Mouse (Mus musculus) heart, postnatal 25 days (tissue): ENCODE measurements at regions not wholly inside any gene's neighbourhood (a gene's known extent, or its start where the extent isn't known, plus 50 kb on each side); places are given as distances from the start of the nearest gene placed in this dataset.
"Not testable (repeated sequence)": the region's sequence is repeated elsewhere in the genome, so short reads cannot be mapped to it uniquely, and the experiment has no call there.

Source experiments
- DNase-seq: peaks from one replicate; pipeline ENCODE4 v3.0.0; 2022; ENCODE audit warnings: low spot score
- intact Hi-C: fragments of 180-260 bp; cut with DNase I; formaldehyde crosslinking; loops from one replicate; pipeline ENCODE4 v1.15.1; 2025

DNA sequence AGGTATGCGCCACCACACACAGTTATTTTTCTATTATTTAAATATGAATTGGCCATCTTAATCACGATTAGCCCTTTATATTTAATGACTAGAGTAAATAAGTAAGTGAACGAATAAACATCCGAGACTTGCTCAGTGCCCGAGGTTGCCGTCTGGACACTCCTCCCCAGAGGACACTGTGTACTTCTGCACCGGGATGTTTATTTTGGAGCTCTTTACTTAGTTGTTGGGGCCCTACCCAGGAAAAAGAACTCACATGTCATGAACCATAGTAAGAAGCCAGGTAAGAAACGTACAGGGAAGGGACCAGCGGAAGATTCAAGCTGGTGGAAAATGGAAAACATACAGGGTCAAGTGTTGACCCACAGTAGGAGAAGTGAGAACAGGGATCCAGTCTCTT lies 89.0 kb downstream of the Akr1d1 start:
- intact Hi-C loops = no loop called here
- DNase-seq = no peak

- intact Hi-C loops = no loop called here
- no peak for DNase-seq
These were observed 91.5 kb downstream of the Akr1d1 start for GRCm38 (mm10) chr6:37621364-37622029.

GRCm38 (mm10) chr6:37622273-37622672 lies 92.3 kb downstream of the Akr1d1 start:
- intact Hi-C loops = no loop called here
- DNase-seq = no peak

- DNase-seq = peak; percentile 8
- intact Hi-C loops = no loop called here
These were observed 97.2 kb downstream of the Akr1d1 start for GRCm38 (mm10) chr6:37627206-37627605.

- intact Hi-C loops = no loop called here
- no peak for DNase-seq
These were observed 104.0 kb downstream of the Akr1d1 start for GRCm38 (mm10) chr6:37633948-37634347.

DNA sequence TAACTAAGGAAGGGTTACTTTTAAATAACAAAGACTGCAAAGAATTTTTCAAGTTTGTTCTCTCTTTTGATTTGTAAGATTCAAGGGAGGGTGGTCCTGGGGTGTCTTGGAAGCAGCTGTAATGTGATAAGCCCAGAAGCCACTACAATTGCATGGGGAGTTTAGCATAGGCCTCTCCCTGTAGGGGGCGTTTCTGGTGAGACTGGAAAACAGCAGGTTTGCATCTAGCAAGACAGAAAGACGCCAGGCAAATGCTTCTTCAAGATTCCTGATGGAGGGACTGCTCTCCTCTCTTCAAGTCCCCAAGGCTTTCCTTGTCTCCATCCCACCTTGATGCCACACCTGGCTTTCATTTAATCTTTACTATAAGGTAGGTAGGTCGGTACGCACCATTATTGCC lies 112.1 kb downstream of the Akr1d1 start:
- intact Hi-C loops = no loop called here
- DNase-seq = no peak

GRCm38 (mm10) chr6:37642701-37643121 lies 112.7 kb downstream of the Akr1d1 start:
- intact Hi-C loops = no loop called here
- no peak for DNase-seq

DNA sequence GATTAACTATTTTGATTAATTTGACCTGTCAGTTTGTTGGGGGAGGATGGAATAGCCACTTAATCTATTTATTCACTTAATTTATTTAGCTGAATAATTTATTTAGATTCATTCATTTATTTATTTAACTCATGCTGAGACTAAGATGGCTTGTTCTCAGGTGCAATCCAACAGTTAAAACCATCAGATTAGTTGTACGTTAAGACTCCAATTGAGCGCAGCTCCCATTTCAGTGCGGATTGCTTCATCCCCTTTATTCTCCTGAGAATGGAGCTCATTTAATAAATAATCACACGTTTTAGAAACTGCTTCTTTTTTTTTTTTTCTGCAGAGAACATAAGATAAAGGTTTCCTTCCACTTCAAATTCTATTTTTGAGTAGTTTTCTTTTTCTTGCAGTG lies 113.2 kb downstream of the Akr1d1 start:
- no peak for DNase-seq
- intact Hi-C loops = no loop called here

DNA sequence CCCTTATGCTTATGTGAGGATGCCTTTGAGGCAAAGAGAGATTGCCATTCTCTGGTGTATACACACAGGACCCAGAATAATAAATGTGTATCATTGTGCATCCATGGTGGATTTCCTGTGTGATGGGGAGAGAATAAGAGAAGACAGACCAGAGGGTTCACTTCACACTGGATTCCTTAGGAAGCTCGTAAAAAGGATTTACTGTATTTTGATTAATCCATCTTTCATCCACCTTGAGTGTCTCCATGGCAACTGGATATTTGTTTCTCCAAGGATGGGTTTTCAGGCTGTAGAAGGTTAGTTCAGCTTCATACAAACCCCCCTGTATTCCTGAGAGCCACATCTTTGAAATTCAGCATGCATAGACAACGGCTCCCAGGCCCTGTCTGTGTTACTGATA lies 113.7 kb downstream of the Akr1d1 start:
- no peak for DNase-seq
- intact Hi-C loops = no loop called here

DNA sequence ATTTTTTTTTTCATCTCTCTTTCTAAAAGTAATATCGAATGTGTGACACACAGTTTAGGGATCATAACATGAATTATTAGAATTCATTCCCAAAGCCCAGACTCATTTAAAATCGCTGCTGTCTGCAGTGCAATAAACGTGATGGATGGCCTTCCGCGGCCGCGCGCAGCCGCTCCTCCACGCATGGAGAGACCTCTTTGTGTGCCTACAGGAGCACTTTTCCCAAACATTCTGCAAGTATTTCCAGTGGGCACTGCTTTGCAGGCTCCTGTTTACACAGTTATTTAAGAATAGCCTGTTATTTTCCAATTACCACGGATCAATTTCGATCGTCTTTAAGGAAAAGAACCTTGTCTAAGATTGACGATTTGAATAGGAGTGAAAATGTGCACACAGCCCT lies 115.6 kb downstream of the Akr1d1 start:
- intact Hi-C loops = no loop called here
- no peak for DNase-seq

GRCm38 (mm10) chr6:37657300-37657699 lies 127.3 kb downstream of the Akr1d1 start:
- intact Hi-C loops = loop anchor here (5.0 kb wide), 1 partner anchor 65 kb away; no protein-coding TSS in a partner anchor
- DNase-seq = not testable (repeated sequence)

- DNase-seq = no peak
- intact Hi-C loops = loop anchor here (5.0 kb wide), 1 partner anchor 66 kb away; no protein-coding TSS in a partner anchor
These were observed 128.2 kb downstream of the Akr1d1 start for GRCm38 (mm10) chr6:37658021-37658650.

GRCm38 (mm10) chr6:37662747-37663146 lies 132.8 kb downstream of the Akr1d1 start:
- DNase-seq = no peak
- intact Hi-C loops = no loop called here

GRCm38 (mm10) chr6:37665576-37665975 lies 135.6 kb downstream of the Akr1d1 start:
- DNase-seq = no peak
- intact Hi-C loops = no loop called here

DNA sequence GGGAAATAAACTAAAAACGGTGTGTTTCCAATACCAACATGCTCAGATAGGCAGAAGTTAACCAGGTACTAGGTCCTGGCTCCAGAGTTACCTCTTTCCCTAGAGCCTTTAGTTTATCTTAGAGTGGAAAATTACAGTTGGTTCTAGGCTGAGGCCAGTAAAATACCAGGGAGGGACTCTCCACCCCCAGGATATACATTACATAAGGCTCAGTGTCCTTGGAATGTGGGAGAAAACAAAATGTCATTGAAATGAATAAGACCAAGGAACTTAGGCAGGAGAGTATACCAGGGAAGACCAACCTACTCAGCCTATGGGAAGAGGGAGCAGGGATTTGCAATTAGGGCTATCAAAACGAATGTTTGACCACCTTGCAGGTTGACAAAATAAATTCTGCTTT lies 139.4 kb downstream of the Akr1d1 start:
- intact Hi-C loops = no loop called here
- DNase-seq = no peak

DNA sequence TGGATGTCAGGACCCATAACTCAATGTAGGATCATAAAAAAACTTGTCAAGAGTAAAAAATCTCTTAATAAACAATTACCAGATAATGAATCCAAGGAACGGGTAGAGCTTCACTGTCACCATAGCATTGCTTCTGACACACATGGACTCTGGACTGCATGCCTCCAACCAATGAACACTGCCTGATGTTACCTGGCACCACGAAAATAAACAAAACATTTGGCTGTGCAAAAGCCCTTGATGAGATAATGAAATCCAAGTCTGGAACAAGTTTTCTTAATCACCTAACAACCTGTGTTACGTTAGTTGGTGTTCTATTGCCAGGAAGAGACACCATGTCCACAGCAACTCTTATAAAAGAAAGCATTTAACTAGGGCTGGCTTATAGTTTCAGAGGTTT lies 140.7 kb downstream of the Akr1d1 start:
- intact Hi-C loops = no loop called here
- DNase-seq = no peak

GRCm38 (mm10) chr6:37679871-37680270 lies 149.9 kb downstream of the Akr1d1 start:
- no peak for DNase-seq
- intact Hi-C loops = no loop called here

- intact Hi-C loops, DNase-seq: not testable (repeated sequence)
These were observed 151.4 kb downstream of the Akr1d1 start for GRCm38 (mm10) chr6:37681331-37681730.

DNA sequence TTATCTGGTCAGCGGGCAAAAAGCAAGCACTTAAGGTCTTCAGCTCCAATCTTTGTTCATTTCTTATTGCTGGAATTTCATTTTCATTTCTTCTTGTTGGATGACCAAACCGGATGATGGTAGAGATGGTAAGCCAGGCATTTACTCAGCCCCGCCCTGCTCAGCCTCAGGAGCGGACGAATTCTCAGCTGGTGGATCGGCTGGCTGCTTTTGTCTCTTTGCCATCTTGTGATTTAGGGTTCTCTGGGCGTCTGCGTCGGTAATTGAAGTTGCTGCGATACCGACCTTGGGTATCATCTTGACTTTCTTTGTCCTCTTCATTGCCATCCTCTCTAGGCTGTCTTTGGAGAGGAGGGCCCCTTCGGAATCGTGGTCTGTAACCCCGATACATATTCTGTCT lies 156.1 kb downstream of the Akr1d1 start:
- intact Hi-C loops = no loop called here
- DNase-seq = no peak

DNA sequence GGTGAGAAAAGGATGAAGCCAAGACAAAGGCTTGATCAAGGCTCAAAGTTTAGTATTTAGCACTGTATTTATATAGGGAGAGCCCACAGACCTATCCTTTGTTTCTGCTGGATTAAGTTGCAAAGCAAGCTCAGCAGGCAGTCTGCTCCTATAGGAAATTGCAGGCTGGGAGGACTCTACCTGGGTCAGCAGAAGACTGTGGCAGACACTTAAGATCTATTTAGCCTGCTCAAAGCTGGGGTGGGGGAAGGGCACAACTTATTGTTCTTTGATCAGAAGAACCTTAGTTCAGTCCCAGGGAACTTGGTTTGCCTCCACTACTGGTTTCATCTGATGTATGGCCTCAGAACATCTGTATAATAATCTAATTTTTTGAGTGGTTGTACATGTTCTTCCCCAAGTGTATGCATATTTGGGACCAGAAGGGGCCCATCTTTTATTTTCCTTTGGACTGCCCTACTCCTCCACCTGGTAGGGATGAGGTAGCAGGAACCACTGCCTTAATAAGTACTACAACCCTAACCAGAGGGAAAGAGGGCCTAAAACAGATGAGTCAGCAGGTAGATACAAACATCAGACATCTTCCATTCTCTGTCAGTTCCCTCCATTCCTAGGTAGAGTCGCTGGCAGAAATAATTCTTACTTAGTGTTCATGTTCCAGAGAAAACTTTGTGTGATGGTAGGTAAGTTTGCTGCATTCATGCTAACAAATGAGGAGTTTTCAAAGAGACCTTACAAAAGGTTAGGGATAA lies 159.1 kb downstream of the Akr1d1 start:
- intact Hi-C loops = no loop called here
- DNase-seq = no peak

GRCm38 (mm10) chr6:37689696-37690095 lies 159.7 kb downstream of the Akr1d1 start:
- intact Hi-C loops = no loop called here
- DNase-seq = no peak
